Mouse (Mus musculus): ENCODE measurements at regions not wholly inside any gene's neighbourhood (a gene's known extent, or its start where the extent isn't known, plus 50 kb on each side); places are given as distances from the start of the nearest gene placed in this dataset.

GRCm38 (mm10) chr12:109951473-109951872, 327.4 kb upstream of the Dio3 start:
- DNase-seq (ENCODE audit: low spot score): no peak

DNA sequence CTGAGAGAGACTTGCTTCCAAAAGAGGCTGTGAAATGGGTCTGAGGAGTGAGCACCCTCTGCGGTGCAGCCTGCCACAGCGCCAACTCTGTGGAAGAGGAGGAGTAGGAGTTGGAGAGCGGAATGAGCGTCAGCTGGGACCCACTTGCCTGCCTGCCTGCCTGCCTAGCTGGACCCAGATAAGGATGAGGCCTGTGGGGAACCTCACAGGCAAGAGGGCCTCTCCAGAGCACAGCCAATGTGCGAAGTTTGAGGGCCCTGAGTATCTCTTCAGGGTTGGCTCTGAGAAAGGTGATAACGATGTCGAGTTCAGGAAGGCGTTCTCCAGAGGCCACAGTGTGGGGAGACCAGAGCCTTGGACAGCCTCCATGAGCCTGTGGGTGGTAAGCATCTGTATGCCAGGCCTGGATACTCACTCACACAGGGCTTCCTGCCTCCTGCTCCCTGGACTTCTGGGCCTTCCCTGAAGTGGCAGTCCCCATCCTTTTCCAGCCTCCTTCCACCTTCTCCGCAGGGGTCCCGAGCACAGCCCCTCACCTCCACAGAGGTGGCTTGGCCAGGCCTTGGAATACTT, 326.9 kb upstream of the Dio3 start:
- DNase-seq (ENCODE audit: low spot score): no peak

- no peak for DNase-seq (ENCODE audit: low spot score)
These were observed 325.9 kb upstream of the Dio3 start for GRCm38 (mm10) chr12:109952933-109953332.

DNA sequence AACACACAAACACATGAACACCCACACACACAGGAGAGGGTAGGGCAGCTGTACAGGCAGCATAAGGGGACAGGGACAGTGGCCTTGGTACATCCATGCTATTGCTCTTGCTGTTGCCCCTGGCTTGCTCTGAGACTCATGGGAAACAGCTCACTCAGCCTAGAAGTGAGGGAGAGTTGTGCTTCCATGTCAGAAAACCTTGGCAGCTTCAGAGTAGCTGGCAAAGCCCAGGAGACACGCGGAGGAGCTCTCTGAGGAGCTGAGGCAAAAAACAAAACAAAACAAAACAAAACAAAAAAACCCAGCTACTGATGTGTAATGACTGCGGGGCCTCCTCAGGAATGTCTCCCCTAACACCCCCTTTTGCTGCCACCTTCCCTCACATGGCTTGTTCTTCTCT, 321.6 kb upstream of the Dio3 start:
- DNase-seq (ENCODE audit: low spot score): no peak

DNA sequence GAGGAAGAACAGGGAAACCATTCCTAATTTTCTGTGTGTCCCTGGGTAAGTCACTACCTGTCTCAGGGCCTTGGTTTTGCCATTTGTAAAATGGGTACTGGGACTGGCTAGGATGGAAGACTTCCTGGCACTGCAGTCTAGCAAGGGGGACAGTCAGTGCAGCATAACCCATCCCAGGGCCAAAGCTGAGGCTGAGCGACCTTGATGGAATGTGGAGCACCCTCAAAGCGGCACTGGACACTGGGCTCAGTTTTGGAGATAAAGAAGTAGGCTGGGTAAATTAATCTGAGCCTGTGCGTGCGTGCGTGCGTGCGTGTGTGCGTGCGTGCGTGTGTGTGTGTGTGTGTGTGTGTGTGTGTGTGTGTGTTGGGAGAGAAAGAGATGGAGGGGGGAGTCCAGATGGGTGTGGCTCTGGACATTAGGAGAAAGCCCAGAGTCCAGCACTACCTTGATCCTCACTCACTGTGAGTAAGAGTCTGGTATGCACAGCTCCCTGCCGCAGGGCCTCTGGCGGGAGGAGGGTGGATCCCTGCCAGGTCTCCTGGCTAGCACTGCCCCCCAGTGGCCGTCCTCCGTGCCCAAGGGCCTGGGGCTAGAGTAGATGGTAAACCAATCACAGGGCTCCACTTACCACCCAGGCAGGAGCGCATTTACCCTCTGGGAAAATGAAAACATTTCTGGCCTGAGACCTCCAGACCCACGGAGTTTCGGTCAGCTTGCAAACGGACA, 320.3 kb upstream of the Dio3 start:
- DNase-seq (ENCODE audit: low spot score): peak; percentile 17

DNA sequence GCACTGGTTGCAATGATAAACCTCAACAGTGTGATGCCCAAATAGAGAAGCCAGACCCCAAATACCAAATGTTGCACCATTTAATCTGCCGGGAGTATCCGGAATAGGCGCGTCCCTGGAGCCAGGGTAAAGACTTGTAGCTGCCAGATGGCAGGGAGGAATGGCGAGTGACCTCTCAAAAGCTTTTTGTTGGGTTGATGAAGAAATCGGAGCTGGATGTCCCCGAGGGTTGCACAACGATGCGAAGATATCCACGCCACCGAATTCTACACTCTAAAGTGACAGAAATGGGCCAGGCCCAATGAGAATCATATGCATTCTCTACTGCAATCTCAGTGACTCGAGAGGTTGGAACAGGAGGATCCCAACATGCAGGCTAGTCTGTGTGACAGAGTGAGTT, 312.1 kb upstream of the Dio3 start:
- DNase-seq (ENCODE audit: low spot score): no peak

- no peak for DNase-seq (ENCODE audit: low spot score)
These were observed 310.6 kb upstream of the Dio3 start for GRCm38 (mm10) chr12:109968303-109968702.

GRCm38 (mm10) chr12:109971508-109971907, 307.4 kb upstream of the Dio3 start:
- no peak for DNase-seq (ENCODE audit: low spot score)

- DNase-seq (ENCODE audit: low spot score): no peak
These were observed 306.4 kb upstream of the Dio3 start for GRCm38 (mm10) chr12:109972366-109973015.

DNA sequence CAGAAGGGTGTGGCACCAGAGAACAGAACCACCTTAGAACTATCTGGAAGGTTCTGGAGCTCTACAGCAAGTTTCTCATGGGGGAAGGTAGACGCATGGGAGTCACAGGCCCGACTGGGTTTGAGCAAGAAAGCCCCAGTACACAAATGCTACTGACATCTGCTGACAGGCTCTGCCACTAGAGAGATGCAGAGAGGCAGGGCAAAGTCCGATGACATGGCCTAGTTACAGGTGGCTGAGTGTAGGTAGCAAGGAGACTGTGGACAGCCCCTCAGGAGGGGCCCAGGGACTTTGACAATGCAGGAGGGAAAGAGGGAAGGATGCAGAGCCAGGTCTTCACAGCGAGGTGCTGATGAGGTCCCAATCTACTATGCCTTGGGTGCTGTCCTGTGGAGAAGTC, 305.3 kb upstream of the Dio3 start:
- DNase-seq (ENCODE audit: low spot score): no peak

DNA sequence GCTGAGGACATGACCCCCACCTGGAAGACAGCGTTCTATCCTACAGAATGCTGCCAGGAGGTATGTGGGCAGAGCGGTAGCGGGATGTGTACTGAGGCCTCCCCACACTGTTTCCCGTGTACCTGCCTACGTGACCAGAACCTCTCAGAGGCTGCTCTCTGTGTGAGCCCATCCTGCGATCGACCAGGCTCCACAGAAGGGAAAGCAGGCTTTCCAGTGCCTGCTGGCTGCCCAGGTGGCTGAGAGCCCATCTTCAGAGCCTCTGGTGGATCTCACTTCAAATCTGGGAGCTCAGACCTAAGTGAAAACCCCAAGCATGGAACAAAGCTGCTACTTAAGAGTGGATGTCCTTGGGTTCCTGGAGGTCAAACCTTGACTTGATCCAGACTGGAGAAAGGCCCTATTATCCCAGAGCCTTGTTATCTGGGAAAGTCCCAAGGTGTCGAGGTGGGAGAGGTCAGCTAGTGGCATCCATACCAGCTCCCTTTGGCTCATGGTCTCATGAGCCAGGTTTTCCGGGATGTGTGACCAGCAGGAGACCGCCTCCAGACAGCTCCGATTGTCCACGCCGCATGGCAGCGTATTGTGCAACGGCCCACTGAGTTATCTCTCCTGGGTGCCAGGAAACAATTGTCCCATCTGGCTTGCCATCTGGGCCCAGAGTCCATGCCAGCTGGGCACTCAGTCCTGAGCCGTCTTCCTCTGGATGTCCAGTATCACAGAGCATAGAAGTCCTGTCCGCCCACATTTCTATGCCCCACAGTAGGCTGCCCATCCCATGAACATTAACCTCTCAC, 303.5 kb upstream of the Dio3 start:
- DNase-seq (ENCODE audit: low spot score): no peak

DNA sequence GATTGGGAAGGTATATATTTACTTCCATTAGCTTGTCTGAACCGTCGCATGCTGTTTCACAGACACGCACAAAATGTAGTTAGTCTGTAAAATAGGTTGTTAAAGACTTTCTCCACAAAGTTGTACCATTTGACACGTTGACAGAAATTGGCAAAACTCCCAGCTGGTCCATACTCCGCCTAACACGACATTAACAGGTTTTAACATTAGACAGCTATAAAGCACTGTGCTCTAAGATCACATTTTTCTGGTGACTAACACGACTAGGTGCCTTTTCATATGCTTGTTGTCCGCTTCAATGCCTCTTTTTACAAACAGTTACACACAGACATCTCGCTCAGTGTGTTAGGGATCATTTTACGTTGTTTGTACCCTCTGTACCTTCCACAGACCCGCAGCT, 294.2 kb upstream of the Dio3 start:
- DNase-seq (ENCODE audit: low spot score): no peak

- no peak for DNase-seq (ENCODE audit: low spot score)
These were observed 285.5 kb upstream of the Dio3 start for GRCm38 (mm10) chr12:109993410-109993809.

GRCm38 (mm10) chr12:110002717-110003116, 276.2 kb upstream of the Dio3 start:
- no peak for DNase-seq (ENCODE audit: low spot score)

- peak; percentile 6 for DNase-seq (ENCODE audit: low spot score)
These were observed 269.7 kb upstream of the Dio3 start for GRCm38 (mm10) chr12:110009136-110009535.

- DNase-seq (ENCODE audit: low spot score): no peak
These were observed 258.1 kb upstream of the Dio3 start for GRCm38 (mm10) chr12:110020541-110021470.

DNA sequence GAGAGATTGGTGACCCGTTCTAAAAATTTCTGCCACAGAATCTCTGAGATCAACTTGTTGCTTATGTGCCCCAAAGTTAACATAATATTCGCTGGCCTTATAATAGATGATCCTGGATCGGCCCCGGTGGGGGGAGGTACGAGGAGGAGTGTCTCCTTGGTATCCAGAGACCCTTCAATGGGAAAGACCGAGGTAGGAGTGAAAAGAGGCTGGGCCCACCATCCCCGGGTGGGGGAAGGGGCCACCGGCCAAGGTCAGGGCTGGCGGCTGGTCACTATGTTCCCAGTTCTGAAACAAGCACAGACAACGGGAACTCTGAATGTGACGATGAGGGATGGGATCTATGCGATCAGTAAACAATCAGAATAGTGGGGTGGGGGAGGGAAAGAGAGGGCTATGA, 257.2 kb upstream of the Dio3 start:
- no peak for DNase-seq (ENCODE audit: low spot score)

DNA sequence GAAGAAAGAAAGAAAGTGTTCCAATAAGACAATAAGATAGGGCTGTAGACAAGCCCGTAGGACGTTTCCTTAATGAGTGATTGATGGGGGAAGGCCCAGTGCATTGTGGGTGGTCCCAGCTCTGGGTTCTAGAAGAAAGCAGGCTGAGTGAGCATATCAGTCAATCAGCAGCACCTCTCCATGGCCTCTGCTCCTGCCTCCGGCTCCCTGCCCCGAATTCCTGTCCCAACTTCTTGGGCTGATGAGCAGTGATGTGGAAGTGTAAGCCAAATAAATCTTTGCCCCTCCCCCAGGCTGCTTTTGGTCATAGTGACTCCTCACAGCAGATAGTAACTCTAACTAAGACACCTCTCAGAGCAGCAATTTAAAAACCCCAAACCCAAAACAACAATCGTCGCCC, 256.2 kb upstream of the Dio3 start:
- no peak for DNase-seq (ENCODE audit: low spot score)

- no peak for DNase-seq (ENCODE audit: low spot score)
These were observed 255.4 kb upstream of the Dio3 start for GRCm38 (mm10) chr12:110023192-110024101.

DNA sequence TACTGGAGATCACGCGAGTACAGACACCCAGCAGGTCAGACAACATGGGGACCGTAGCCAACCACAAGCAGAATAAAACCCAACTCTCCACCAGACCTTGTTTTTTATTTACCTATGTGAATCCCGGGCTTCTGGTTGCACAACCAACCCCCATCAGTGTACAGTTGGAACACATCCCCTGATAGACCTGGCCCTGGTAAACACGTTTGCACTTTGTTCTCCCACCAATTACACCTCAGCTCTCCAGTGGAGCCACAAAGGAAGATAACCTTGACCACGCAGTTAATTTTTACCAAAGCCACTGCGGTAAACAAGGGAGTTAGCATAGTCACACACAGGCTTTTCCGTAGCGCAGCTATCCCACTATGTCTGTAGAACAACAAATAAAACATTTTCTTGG, 254.6 kb upstream of the Dio3 start:
- DNase-seq (ENCODE audit: low spot score): no peak
